Mouse (Mus musculus) midbrain, embryonic 12.5 days (tissue): ENCODE measurements around the gene Jchain. TPM values are rescaled to one million over a fixed set of nuclear protein-coding genes. Genes with fewer than 3 reads are reported as not detected.

Source experiments
- ATAC-seq: fragments of 200-750 bp; cut with Nextera tagmentation; 2 replicates; pipeline ENCODE4 v1.8.0; 2017; ENCODE audit warnings: low read depth, moderate TSS enrichment, moderate library complexity; ENCODE audit not compliant: low FRiP score
- H3K27ac ChIP-seq: fragments of 300-500 bp; sonication (generic); replicated peaks from 2 replicates; pipeline ENCODE4 v1.5.1; 2016; ENCODE audit warnings: mild to moderate bottlenecking
- H3K27me3 ChIP-seq: fragments of 300-500 bp; sonication (generic); 2 replicates; pipeline ENCODE4 v1.6.1; 2016; ENCODE audit warnings: mild to moderate bottlenecking
- H3K36me3 ChIP-seq: fragments of 300-500 bp; sonication (generic); 2 replicates; pipeline ENCODE4 v1.6.1; 2016
- H3K4me1 ChIP-seq: fragments of 300-500 bp; sonication (generic); 2 replicates; pipeline ENCODE4 v1.6.1; 2016
- H3K4me2 ChIP-seq: fragments of 300-500 bp; sonication (generic); replicated peaks from 2 replicates; pipeline ENCODE4 v1.6.1; 2016; ENCODE audit warnings: mild to moderate bottlenecking, moderate library complexity
- H3K4me3 ChIP-seq: fragments of 300-500 bp; sonication (generic); 2 replicates; pipeline ENCODE4 v1.5.1; 2016; ENCODE audit warnings: mild to moderate bottlenecking
- H3K9ac ChIP-seq: fragments of 300-500 bp; sonication (generic); replicated peaks from 2 replicates; pipeline ENCODE4 v1.6.1; 2016; ENCODE audit warnings: mild to moderate bottlenecking, moderate library complexity
- H3K9me3 ChIP-seq: fragments of 300-500 bp; sonication (generic); 2 replicates; pipeline ENCODE4 v1.6.1; 2016; ENCODE audit warnings: mild to moderate bottlenecking
- WGBS: fragments of 180-500 bp; shearing (Covaris S2); methylation state at CpG from one replicate; pipeline ENCODE4 v1.1.7; 2016; 5-methylcytosine and 5-hydroxymethylcytosine counted together
- polyA plus RNA-seq: library from polyadenylated mRNA; unstranded; fragments of >200 nt; fragmentation: Nextera tagmentation; extraction: Ambion mirVana; gene quantifications from 2 replicates; pipeline ENCODE4 v1.2.1, GENCODE M21; 2016

Jchain gene
- 0.17 and 0.33 TPM in 2 replicates for polyA plus RNA-seq

DNA sequence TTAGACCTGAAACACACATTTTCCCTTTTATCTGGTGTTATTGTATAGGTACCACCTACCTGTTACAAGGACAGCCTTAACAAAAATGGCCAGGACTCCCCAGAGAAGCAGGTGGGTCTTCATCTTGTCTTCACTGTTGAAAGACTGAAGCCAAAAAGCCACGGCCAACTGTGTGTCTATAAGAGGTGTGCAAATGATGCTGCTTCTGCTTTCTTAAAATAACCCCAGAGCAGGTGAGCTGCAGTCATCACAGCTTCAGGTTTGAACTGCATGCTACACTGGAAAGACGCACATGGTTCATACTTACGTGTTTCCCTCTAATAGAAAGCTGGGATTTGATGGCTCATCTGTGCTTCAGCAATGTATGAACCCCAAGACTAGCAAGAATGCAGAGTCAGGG is at the start of gene Jchain:
Gene Jchain, minus strand, starts transcription at position 235 of the 400 bp plus-strand sequence.
- no peak within 1 kb of the TSS for H3K4me2 ChIP-seq
- 92% methylated on average over 3 of the region's 3 CpGs for WGBS

DNA sequence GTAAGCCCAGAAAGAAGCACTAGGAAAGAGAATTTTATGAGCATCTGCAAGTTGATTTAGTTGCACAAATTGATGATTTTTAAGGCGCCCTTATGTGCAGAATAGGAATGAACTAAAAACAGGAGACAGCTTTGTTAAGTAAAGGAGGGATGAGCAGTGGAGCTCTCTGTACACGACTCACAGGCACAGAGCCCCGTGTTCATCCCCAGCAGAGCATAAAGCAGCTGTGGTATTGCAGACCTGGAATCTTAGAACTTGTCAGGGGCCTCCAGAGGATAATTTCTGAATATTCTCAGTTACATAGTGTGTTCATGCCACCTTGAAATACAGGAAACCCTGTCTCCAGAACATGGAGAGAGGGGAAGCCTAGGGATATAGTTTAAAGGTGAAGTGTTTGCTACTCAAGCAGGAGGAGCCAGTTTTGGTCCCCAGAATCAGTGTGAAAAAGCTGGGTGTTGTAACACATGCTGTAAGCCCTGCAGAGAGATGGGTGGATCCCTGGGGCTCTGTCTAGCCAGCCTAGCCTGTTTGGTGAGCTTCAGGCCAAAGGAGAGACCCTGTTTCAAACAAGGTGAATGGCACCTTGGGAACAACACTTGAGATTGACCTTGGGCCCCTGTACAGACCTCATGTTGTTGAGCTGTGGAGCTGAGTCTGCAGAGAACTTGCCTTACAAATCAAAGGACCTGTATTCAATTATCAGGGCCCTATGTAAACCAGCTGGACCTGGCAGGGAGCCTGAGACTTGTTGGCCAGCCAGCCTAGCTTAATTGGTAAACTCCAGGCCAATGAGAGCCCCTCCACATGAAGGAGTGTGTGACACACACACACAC is 48.0 kb upstream of the Jchain start:
- no peak for ATAC-seq
- Histone ChIP-seq H3K9me3 (no peaks in the 10 kb centered on the region), H3K27ac (no peak overlapping the region), H3K4me2 (no peak overlapping the region), H3K36me3 (peaks cover 7% of the 10 kb centered on the region; the same call in 1 of the 2 replicates), H3K4me1 (no peaks in the 10 kb centered on the region), H3K27me3 (no peaks in the 10 kb centered on the region), H3K4me3 (no peak overlapping the region), H3K9ac (no peak overlapping the region)
- 76% methylated on average over 3 of the region's 3 CpGs for WGBS

More for the DNA sequence above, at the start of gene Jchain:
- Histone ChIP-seq H3K4me1 (no peaks in the 10 kb centered on the region), H3K27ac (no peak within 1 kb of the TSS), H3K27me3 (no peaks in the 10 kb centered on the region), H3K9ac (no peak within 1 kb of the TSS), H3K9me3 (no peaks in the 10 kb centered on the region), H3K4me3 (no peak within 1 kb of the TSS), H3K36me3 (no peaks in the 10 kb centered on the region)
- ATAC-seq: no peak

DNA sequence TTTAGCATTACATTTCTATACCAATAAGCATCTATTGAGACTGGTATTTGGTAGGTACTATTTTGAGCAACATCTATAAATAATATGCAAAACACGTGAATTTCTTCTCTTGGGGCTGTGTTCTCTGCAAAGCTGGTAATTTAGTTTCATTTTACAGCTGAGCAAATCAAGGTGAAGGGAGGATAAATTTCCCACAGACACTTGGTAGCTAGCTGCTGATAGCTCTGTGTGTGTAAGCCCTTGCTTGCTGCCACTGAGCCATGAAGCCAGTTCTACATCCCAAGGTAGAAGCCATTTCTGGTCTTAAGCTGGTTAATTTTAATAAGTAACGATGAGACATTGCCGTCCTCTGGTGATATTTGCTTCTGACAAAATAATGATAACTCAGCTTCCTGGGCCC is 47.1 kb upstream of the Jchain start:
- no peaks in the 10 kb centered on the region for H3K4me1 ChIP-seq
- no peak overlapping the region for H3K27ac ChIP-seq
- H3K4me3 ChIP-seq: no peak overlapping the region
- H3K9me3 ChIP-seq: no peaks in the 10 kb centered on the region
- H3K27me3 ChIP-seq: no peaks in the 10 kb centered on the region
- no peak overlapping the region for H3K4me2 ChIP-seq
- H3K36me3 ChIP-seq: peaks cover 13% of the 10 kb centered on the region; the same call in 1 of the 2 replicates
- no peak overlapping the region for H3K9ac ChIP-seq
- no peak for ATAC-seq
- WGBS: 95% methylated on average over 3 of the region's 3 CpGs

DNA sequence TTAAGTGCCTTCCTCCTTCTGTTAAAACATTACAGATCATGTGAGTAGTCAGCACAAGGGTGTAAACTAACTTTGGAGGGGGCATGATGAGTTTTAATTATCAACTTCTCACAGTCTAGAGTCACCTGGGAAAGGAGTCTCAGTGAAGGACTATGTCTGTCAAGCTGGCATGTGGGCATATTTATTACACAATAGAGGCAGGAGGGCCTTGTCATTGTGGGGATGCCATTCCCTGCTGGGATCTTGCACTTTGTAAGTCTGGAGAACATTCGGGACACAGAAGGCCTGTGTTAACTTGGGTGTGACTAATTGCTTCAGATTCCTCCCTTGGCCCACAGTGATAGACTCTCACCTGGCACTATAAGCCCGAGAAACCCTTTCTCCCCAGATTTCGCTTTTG is 41.9 kb upstream of the Jchain start:
- 73% methylated on average over 3 of the region's 3 CpGs for WGBS
- Histone ChIP-seq H3K27ac (no peak overlapping the region), H3K4me2 (no peak overlapping the region), H3K4me1 (peaks cover 10% of the 10 kb centered on the region), H3K4me3 (no peak overlapping the region), H3K27me3 (no peaks in the 10 kb centered on the region), H3K9ac (no peak overlapping the region), H3K9me3 (no peaks in the 10 kb centered on the region), H3K36me3 (peaks cover 13% of the 10 kb centered on the region; the same call in 1 of the 2 replicates)
- no peak for ATAC-seq

DNA sequence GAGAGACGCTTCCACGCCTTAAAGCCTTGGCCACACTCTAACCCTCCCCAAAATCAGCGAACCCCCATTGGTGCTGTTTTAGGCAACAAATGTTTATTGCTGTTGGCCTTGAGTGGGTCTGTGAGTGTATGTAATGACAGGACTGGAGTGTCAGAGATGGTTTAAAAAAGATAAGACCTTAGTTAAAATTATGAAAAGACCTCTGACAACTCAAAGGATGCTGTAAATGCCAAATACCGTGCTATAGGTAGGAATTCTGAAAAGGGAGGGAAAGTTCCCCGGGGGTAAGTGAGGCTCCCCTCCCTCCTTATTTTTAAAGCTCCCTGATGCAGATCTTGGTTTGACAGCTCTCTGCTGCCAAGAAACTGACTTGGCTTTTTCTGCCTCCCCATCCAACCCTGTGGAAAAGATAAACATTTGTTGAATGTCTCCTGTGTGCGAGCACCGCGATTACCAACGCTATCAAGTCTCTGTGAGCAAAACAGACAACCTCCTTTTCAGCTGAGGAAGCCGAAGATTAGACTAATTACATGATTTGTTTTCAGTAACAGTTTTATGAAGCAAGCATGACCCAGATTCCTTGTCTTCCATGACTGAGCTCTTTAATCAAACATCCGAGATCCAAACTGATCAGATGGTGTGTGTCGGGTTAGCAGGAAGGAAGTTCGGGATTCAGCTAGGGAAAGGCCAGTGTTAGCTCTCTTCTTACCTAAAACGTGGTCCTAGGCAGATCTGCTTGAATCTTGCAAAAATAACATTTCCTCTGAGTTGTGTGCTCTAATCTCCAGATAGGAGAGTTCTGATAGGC is 38.5 kb upstream of the Jchain start:
- Histone ChIP-seq H3K9me3 (no peaks in the 10 kb centered on the region), H3K9ac (peak overlapping the region; percentile 90), H3K27me3 (no peaks in the 10 kb centered on the region), H3K36me3 (peaks cover 11% of the 10 kb centered on the region; the same call in 1 of the 2 replicates), H3K4me3 (peak overlapping the region; percentile 94), H3K4me2 (peak overlapping the region; percentile 73), H3K27ac (peak overlapping the region; percentile 92), H3K4me1 (peaks cover 10% of the 10 kb centered on the region)
- ATAC-seq: no peak; the same call in none of the 2 replicates
- WGBS: 9% methylated on average over 14 of the region's 14 CpGs

DNA sequence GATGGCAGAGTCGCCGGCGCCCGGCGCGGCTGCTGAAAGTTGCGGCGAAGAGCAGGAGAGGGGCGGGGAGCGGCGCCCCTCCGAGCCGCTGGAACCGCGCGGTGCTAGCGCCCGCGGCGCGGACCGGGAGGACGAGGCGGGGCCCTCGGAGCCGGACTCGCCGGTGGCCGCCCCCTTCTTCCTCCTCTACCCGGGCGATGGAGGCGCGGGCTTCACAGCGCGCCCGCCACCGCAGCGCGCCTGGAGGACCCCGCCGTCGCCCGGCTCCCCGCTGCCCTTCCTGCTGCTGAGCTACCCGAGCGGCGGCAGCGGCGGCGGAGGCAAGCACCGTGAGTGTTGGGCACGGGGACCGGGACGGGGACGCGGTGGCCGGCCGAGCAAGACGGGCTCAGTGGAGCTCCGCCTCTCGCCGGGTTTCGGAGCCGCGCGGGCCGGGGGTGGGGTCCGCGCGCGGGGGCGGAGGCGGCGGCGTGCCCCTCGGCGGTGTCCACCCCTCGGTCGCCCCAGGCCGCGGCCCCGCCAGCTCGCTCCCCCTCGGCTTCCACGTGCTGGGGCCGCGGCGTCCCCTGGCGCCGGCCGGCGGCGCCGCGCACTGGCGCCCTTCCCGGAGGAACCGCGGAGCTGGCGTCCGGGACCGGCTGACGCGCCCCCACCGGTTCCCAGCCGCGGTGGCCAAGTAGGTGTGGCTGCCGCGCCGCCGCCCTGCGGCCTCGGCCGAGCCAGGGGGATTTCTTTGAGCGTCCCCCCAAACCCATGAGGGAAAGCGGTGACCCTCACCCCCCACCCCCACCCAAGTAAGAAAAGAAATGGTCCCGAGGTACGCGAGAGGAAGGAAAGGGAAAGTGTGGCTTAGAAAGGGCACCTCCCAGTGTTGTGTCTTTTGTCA is 37.7 kb upstream of the Jchain start:
- no peaks in the 10 kb centered on the region for H3K9me3 ChIP-seq

DNA sequence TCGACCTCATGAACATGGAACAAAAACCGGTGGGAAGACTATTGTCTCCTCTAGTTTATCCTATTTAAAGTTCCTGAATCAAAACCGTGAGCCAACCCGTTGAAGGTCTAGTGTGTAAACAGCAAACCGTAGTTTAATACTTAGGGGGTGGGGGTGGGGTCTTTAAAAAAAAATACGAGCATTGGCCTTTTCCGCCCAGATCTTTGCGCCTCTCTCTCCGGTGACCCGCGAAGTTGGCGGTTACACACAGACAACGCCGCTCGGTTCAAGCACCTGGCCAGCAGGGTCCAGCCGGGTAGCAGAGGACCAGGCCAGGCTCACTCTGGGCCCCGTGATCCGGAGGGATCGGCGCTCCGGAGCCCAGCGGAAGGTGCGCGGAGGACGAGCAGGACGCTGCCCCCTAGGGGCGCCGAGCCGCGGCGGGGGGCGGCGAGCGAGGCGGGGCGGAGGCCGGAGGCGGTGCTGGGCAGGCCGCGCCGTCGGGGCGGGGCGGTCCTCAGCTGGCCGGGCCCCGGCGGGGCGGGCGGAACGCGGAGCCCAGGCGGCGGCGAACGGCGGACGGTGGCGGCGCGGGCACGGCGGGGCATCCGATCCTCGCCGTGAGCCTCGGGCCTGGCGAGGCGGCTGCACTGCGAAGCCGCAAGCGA is 36.9 kb upstream of the Jchain start, which contains the start of gene Rufy3:
Gene Rufy3, plus strand, starts transcription at position 540 of the 647 bp plus-strand sequence.
- ATAC-seq: peak; percentile 91
- H3K36me3 ChIP-seq: no peaks in the 10 kb centered on the region
- WGBS: under 1% methylated on average over 64 of the region's 71 CpGs

More for the DNA sequence above, 37.7 kb upstream of the Jchain start:
- WGBS: under 1% methylated on average over 72 of the region's 119 CpGs
- peak; percentile 81 for ATAC-seq
- Histone ChIP-seq H3K9ac (peak overlapping the region; percentile 90), H3K4me3 (peak overlapping the region; percentile 94), H3K27ac (peak overlapping the region; percentile 92), H3K4me1 (peaks cover 10% of the 10 kb centered on the region), H3K27me3 (no peaks in the 10 kb centered on the region), H3K4me2 (peak overlapping the region; percentile 73), H3K36me3 (peaks cover 3% of the 10 kb centered on the region; the same call in 1 of the 2 replicates)

DNA sequence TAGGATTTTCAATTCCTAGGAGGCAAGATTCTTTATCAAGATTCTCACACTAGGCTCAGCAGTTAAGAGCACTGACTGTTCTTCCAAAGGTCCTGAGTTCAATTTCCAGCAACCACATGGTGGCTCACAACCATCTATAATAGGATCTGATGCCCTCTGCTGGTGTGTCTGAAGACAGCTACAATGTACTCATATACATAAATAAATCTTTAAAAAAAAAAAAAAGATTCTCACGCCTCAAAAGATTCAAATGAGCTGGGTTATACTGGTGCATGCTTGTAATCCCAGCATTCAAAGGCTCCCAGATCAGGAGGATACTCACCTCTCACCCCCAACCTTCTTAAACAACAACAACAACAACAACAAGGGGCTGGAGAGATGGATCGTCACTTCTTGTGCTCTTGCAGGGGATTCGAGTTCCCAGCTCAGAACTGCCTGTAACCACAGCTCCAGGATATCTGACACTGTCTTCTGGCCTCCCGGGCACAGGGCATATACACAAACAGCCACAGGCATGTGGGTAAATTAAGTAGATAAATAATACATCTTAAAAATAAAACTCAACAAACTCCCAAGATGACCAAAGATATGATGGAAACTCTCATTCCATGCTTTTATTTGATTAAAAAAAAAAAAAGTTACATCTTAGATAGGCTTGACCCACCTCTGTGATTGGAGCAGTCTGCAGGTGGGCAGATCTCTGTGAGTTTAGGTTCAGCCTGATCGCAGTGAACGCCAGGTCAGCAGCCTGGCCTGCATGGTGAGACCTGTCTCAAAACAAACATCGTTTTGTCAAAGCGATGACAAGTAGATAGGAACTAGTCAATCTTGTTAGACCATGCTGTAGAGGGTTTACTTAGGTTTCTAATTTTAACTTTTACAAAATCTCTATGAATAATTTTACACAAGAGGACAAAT is 35.4 kb upstream of the Jchain start:
- Histone ChIP-seq H3K9ac (no peak overlapping the region), H3K36me3 (no peaks in the 10 kb centered on the region), H3K27ac (no peak overlapping the region), H3K4me1 (peaks cover 10% of the 10 kb centered on the region), H3K27me3 (no peaks in the 10 kb centered on the region), H3K9me3 (no peaks in the 10 kb centered on the region), H3K4me3 (no peak overlapping the region), H3K4me2 (no peak overlapping the region)
- 75% methylated on average over 8 of the region's 8 CpGs for WGBS
- ATAC-seq: no peak

More for the DNA sequence above, 36.9 kb upstream of the Jchain start, which contains the start of gene Rufy3:
- Histone ChIP-seq H3K4me1 (peaks cover 10% of the 10 kb centered on the region), H3K27me3 (no peaks in the 10 kb centered on the region), H3K27ac (peak within 1 kb of the TSS; percentile 92), H3K9me3 (no peaks in the 10 kb centered on the region), H3K9ac (peak within 1 kb of the TSS; percentile 90), H3K4me2 (peak within 1 kb of the TSS; percentile 73), H3K4me3 (peak within 1 kb of the TSS; percentile 94)

DNA sequence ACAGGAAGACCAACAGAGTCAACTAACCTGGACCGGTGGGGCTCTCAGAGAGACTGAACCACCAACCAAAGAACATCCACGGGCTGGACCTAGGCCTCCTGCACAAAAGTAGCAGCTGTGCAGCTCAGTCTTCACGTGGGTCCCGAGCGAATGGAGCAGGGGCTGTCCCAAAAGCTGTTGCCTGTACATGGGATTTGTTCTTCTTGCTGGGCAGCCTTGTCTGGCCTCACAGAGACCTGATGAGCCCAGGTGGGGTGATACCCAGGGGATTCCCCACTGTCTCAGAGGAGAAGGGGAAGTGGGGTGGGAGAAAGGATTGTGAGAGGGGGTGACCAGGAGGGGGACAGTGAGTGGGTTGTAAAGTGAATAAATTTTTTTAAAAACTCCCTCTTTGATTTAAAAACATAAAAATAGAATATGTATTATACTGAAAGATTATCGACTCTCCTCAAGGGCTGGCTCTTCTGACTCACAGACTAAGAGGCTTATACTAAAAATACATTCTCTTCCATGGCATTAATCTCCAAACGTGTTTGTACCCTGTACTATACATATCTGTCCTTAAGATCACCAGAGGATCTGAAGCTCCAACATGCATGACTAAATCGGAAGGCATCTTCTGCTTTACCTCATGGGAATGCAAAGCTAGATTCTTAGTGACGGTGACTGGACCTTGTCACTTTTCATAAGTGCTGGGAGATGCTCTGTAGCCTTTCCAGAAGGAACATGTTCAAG is 33.6 kb upstream of the Jchain start:
- 80% methylated on average over 9 of the region's 9 CpGs for WGBS
- no peak overlapping the region for H3K4me2 ChIP-seq
- no peak overlapping the region for H3K9ac ChIP-seq
- H3K9me3 ChIP-seq: no peaks in the 10 kb centered on the region
- H3K4me3 ChIP-seq: no peak overlapping the region
- no peak overlapping the region for H3K27ac ChIP-seq
- 0 out of 2 replicates have a peak, but pooled peaks cover 3% of the 10 kb centered on the region for H3K36me3 ChIP-seq
- H3K4me1 ChIP-seq: peaks cover 9% of the 10 kb centered on the region
- ATAC-seq: no peak
- H3K27me3 ChIP-seq: no peaks in the 10 kb centered on the region

DNA sequence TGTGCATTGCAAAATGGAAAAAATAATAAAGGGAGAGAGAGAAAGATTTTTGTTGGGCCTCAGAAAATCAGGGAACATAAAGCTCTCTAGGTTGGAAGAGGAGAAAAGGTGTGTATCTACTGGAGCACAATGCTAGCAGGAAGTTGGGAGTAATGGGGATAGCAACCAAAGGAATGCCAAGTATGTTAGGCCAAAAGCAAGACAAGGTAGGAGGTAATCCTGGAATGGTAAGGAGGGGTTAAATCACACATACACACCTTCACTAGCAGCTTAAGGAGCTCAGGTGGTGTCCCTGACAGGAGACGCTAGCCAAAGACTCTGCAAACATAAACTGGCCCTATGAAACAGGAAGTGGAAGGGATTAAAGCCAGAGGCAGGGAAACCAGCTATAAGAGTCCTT is 31.3 kb upstream of the Jchain start:
- 55% methylated on average over 1 of the region's 1 CpGs for WGBS
- no peak for ATAC-seq
- H3K36me3 ChIP-seq: 0 out of 2 replicates have a peak, but pooled peaks cover 5% of the 10 kb centered on the region

More for the DNA sequence above, 31.3 kb upstream of the Jchain start:
- H3K9me3 ChIP-seq: no peaks in the 10 kb centered on the region
- H3K27me3 ChIP-seq: no peaks in the 10 kb centered on the region
- no peak overlapping the region for H3K4me3 ChIP-seq
- no peak overlapping the region for H3K4me2 ChIP-seq
- H3K4me1 ChIP-seq: peaks cover 18% of the 10 kb centered on the region
- no peak overlapping the region for H3K27ac ChIP-seq
- H3K9ac ChIP-seq: no peak overlapping the region
